ENCODE assay signal across 18 mouse cellular contexts in genomic region chr4:151444665-151445064, GRCm38 (mm10).
A peak's percentile ranks its signal among the peaks of the same experiment; 100 is the strongest.
DNase-seq lines count a peak whose midpoint lies in the region; ATAC-seq and TF ChIP-seq lines count a peak whose summit lies in the region.
"Had no signal": no experiment of that assay in that cellular context is flagged by ENCODE, and none has a peak within 500 bp of the region (broad histone marks: within the 10 kb centered on the region; RNA-seq: fewer than 3 reads in every experiment).

No protein-coding gene starts in this region.

- no peak overlapping the region for H3K27ac ChIP-seq in kidney, embryonic 14.5 days (ENCODE audit: low read depth, low read length)
- no peak overlapping the region for H3K27ac ChIP-seq in hindbrain, postnatal 0 days
- H3K27ac ChIP-seq in midbrain, postnatal 0 days (ENCODE audit: low read depth, low read length): no peak overlapping the region
- H3K27ac ChIP-seq: embryonic facial prominence, embryonic 10.5 days; forebrain, embryonic 13.5 days; heart, embryonic 13.5 days; hindbrain, embryonic 15.5 days had no signal

- TF ChIP-seq CTCF in hindbrain, postnatal 0 days (IDR thresholded peaks at IDR 0.05; ENCODE audit: low read depth): no peak
- TF ChIP-seq CTCF in midbrain, postnatal 0 days (IDR thresholded peaks at IDR 0.05): no peak

- H3K4me1 ChIP-seq in kidney, embryonic 14.5 days (ENCODE audit: control insufficient read depth, insufficient read depth, low read length): no peaks in the 10 kb centered on the region
- H3K4me1 ChIP-seq in hindbrain, postnatal 0 days (ENCODE audit: insufficient read depth, low read length): no peaks in the 10 kb centered on the region
- H3K4me1 ChIP-seq in midbrain, postnatal 0 days (ENCODE audit: insufficient read depth, low read length): no peaks in the 10 kb centered on the region

- no peak for ATAC-seq in kidney, embryonic 14.5 days (ENCODE audit: low FRiP score, low TSS enrichment)
- no peak for ATAC-seq in hindbrain, postnatal 0 days
- ATAC-seq in midbrain, postnatal 0 days (ENCODE audit: low FRiP score): no peak
- ATAC-seq: forebrain, embryonic 13.5 days; forebrain, postnatal 0 days had no signal

- no peak overlapping the region for H3K4me2 ChIP-seq in kidney, embryonic 14.5 days (replicated peaks; ENCODE audit: low read depth, low read length)
- H3K4me2 ChIP-seq in hindbrain, postnatal 0 days (ENCODE audit: low read depth, low read length): no peak overlapping the region
- H3K4me2 ChIP-seq in midbrain, postnatal 0 days (ENCODE audit: low read depth, low read length, poor library complexity, severe bottlenecking): no peak overlapping the region
- H3K4me2 ChIP-seq: forebrain, embryonic 13.5 days; heart, embryonic 13.5 days; hindbrain, embryonic 15.5 days had no signal

- no peaks in the 10 kb centered on the region for H3K27me3 ChIP-seq in kidney, embryonic 14.5 days (ENCODE audit: control insufficient read depth, insufficient read depth, low read length)
- H3K27me3 ChIP-seq in hindbrain, postnatal 0 days (ENCODE audit: insufficient read depth, low read length): no peaks in the 10 kb centered on the region
- no peaks in the 10 kb centered on the region for H3K27me3 ChIP-seq in midbrain, postnatal 0 days (ENCODE audit: insufficient read depth, low read length)
- H3K27me3 ChIP-seq: hindbrain, embryonic 15.5 days had no signal

- WGBS in kidney, embryonic 14.5 days: 83% methylated on average over 4 of the region's 4 CpGs
- WGBS in hindbrain, postnatal 0 days: 78% methylated on average over 4 of the region's 4 CpGs
- WGBS in midbrain, postnatal 0 days: 86% methylated on average over 4 of the region's 4 CpGs

- peaks cover 6% of the 10 kb centered on the region for H3K9me3 ChIP-seq in kidney, embryonic 14.5 days (ENCODE audit: control insufficient read depth, low read length)
- no peaks in the 10 kb centered on the region for H3K9me3 ChIP-seq in hindbrain, postnatal 0 days (ENCODE audit: low read length)
- H3K9me3 ChIP-seq in midbrain, postnatal 0 days (ENCODE audit: low read length): no peaks in the 10 kb centered on the region; the same call in 1 of the 2 replicates
- H3K9me3 ChIP-seq: hindbrain, embryonic 15.5 days had no signal

- H3K9ac ChIP-seq in kidney, embryonic 14.5 days (ENCODE audit: low read depth, low read length): no peak overlapping the region
- no peak overlapping the region for H3K9ac ChIP-seq in hindbrain, postnatal 0 days (replicated peaks; ENCODE audit: low read length)
- H3K9ac ChIP-seq in midbrain, postnatal 0 days (replicated peaks; ENCODE audit: low read length, poor library complexity, severe bottlenecking): no peak overlapping the region
- H3K9ac ChIP-seq: forebrain, embryonic 13.5 days; forebrain, postnatal 0 days; heart, embryonic 13.5 days; hindbrain, embryonic 15.5 days had no signal

- H3K4me3 ChIP-seq in kidney, embryonic 14.5 days (ENCODE audit: low read length): no peak overlapping the region
- H3K4me3 ChIP-seq in hindbrain, postnatal 0 days (ENCODE audit: low read length): no peak overlapping the region
- no peak overlapping the region for H3K4me3 ChIP-seq in midbrain, postnatal 0 days (ENCODE audit: low read depth, low read length)
- H3K4me3 ChIP-seq: embryonic facial prominence, embryonic 10.5 days; forebrain, embryonic 13.5 days; heart, embryonic 13.5 days; hindbrain, embryonic 15.5 days had no signal

- no peaks in the 10 kb centered on the region for H3K36me3 ChIP-seq in kidney, embryonic 14.5 days (ENCODE audit: control insufficient read depth, insufficient read depth, low read length)
- H3K36me3 ChIP-seq in hindbrain, postnatal 0 days (ENCODE audit: insufficient read depth, low read length): no peaks in the 10 kb centered on the region
- no peaks in the 10 kb centered on the region for H3K36me3 ChIP-seq in midbrain, postnatal 0 days (ENCODE audit: insufficient read depth, low read length)
- H3K36me3 ChIP-seq: embryonic facial prominence, embryonic 10.5 days; heart, embryonic 13.5 days; hindbrain, embryonic 15.5 days had no signal

- DNase-seq in kidney, adult 8-10 months: peak; percentile 30 to 36
- DNase-seq in kidney, adult 9 months: peak; percentile 61
- DNase-seq in kidney, postnatal 14 days: peak; percentile 55
- no peak for DNase-seq in hindbrain, postnatal 0 days (ENCODE audit: low spot score)
- no peak for DNase-seq in frontal cortex, postnatal 10 days (ENCODE audit: low spot score in 2 of 2)
- DNase-seq in midbrain, postnatal 0 days (ENCODE audit: low spot score): no peak
- DNase-seq: adrenal gland, adult 2 months; adrenal gland, postnatal 25 days; cerebellum, adult 18-20 months; cerebellum, postnatal 10 days; forebrain, postnatal 0 days; gastrocnemius, postnatal 36 days; heart, postnatal 36 days had no signal

Comparison
In these comparisons a context has a peak if more than half of its experiments do, and no peak if none do; other contexts are left out.
1. DNase-seq: peak in kidney, adult 8-10 months (2 of 2), kidney, adult 9 months (single experiment) and kidney, postnatal 14 days (single experiment); none in hindbrain, postnatal 0 days (single experiment), frontal cortex, postnatal 10 days (0 of 2) and midbrain, postnatal 0 days (single experiment).